ENCODE assay signal across 8 mouse cellular contexts in genomic region chr9:114092188-114092587, GRCm38 (mm10). TPM values are rescaled to one million over a fixed set of nuclear protein-coding genes. Genes with fewer than 3 reads are reported as not detected.
DNase-seq lines count a peak whose midpoint lies in the region; ATAC-seq lines count a peak whose summit lies in the region.
"Not testable (repeated sequence)": the region's sequence is repeated elsewhere in the genome, so short reads cannot be mapped to it uniquely, and the experiment has no call there.

No protein-coding gene starts in this region.

- DNase-seq in NIH3T3 (ENCODE audit: low read depth), result peak; percentile 14
- peak; percentile 82 for DNase-seq in embryo, embryonic 10.5 days (ENCODE audit: low spot score)
- peak; percentile 66 for DNase-seq in forebrain, embryonic 14.5 days (ENCODE audit: low spot score)
- DNase-seq in induced T-regulatory cell, adult 2 months (ENCODE audit: low read depth), result peak; percentile 39
- DNase-seq in layer of hippocampus, postnatal 10 days (ENCODE audit: low spot score in 2 of 2), result peak; percentile 23 to 40
- DNase-seq in neural tube, embryonic 10.5 days (ENCODE audit: extremely low spot score, low spot score), result peak; percentile 62
- DNase-seq in thymus, postnatal 0 days (ENCODE audit: low spot score), result peak; percentile 27

- not testable (repeated sequence) for H3K4me3 ChIP-seq in forebrain, embryonic 14.5 days (ENCODE audit: low read depth, low read length); lung, embryonic 16.5 days (ENCODE audit: low read length)

- not testable (repeated sequence) for H3K4me1 ChIP-seq in forebrain, embryonic 14.5 days (ENCODE audit: control insufficient read depth, insufficient read depth, low read length); lung, embryonic 16.5 days (replicated peaks; ENCODE audit: control insufficient read depth, insufficient read depth, low read length)

- not testable (repeated sequence) for H3K27ac ChIP-seq in forebrain, embryonic 14.5 days (ENCODE audit: low read depth, low read length); lung, embryonic 16.5 days (ENCODE audit: low read length)

- H3K9me3 ChIP-seq in forebrain, embryonic 14.5 days (replicated peaks; ENCODE audit: control insufficient read depth, low read length); lung, embryonic 16.5 days (ENCODE audit: control insufficient read depth, low read length): not testable (repeated sequence)

- H3K4me2 ChIP-seq in forebrain, embryonic 14.5 days (ENCODE audit: low read length); lung, embryonic 16.5 days (ENCODE audit: low read depth, low read length): not testable (repeated sequence)

- not testable (repeated sequence) for H3K9ac ChIP-seq in forebrain, embryonic 14.5 days (ENCODE audit: low read length); lung, embryonic 16.5 days (ENCODE audit: low read length)

- not testable (repeated sequence) for H3K36me3 ChIP-seq in forebrain, embryonic 14.5 days (ENCODE audit: control insufficient read depth, insufficient read depth, low read length); lung, embryonic 16.5 days (ENCODE audit: control insufficient read depth, insufficient read depth, low read length)

- 8% methylated on average over 9 of the region's 9 CpGs for WGBS in forebrain, embryonic 14.5 days
- WGBS in lung, embryonic 16.5 days, result 13% methylated on average over 9 of the region's 9 CpGs

- H3K27me3 ChIP-seq in forebrain, embryonic 14.5 days (replicated peaks; ENCODE audit: control insufficient read depth, insufficient read depth, low read length); lung, embryonic 16.5 days (ENCODE audit: control insufficient read depth, insufficient read depth, low read depth, low read length): not testable (repeated sequence)

- peak; percentile 48; the same call in 1 of the 2 replicates for ATAC-seq in forebrain, embryonic 14.5 days
- ATAC-seq in lung, embryonic 16.5 days (ENCODE audit: low read depth), result peak; percentile 61; the same call in 1 of the 2 replicates

RNA-seq across cellular contexts. Expression of gene Susd5, which starts 35.2 kb away (rescaled TPM):
- polyA plus RNA-seq in forebrain, embryonic 14.5 days (2014; fragmentation: Nextera tagmentation; extraction: Ambion mirVana), result 0.05 TPM in 1 of 2 replicates, not detected in the other
- total RNA-seq in layer of hippocampus, postnatal 10 days (2021), result 1 to 10 TPM; 1.6 to 2.3 TPM
- 1.2 and 1.3 TPM in 2 replicates for polyA plus RNA-seq in lung, embryonic 16.5 days (2015; fragmentation: Nextera tagmentation; extraction: Ambion mirVana)
- polyA plus RNA-seq in thymus, postnatal 0 days (2015; fragmentation: Nextera tagmentation; extraction: Ambion mirVana), result 0.09 TPM in 1 of 2 replicates, not detected in the other

RNA-seq across cellular contexts. Expression of gene Fbxl2, which starts 46.2 kb away (rescaled TPM):
- polyA plus RNA-seq in forebrain, embryonic 14.5 days (2014; fragmentation: Nextera tagmentation; extraction: Ambion mirVana), result 22.0 and 23.7 TPM in 2 replicates
- 10 to 100 TPM; 29.9 to 31.9 TPM for total RNA-seq in layer of hippocampus, postnatal 10 days (2021)
- polyA plus RNA-seq in lung, embryonic 16.5 days (2015; fragmentation: Nextera tagmentation; extraction: Ambion mirVana), result 3.6 and 4.4 TPM in 2 replicates
- 1.6 and 2.1 TPM in 2 replicates for polyA plus RNA-seq in thymus, postnatal 0 days (2015; fragmentation: Nextera tagmentation; extraction: Ambion mirVana)

Comparison
In these comparisons a context has a peak if more than half of its experiments do, and no peak if none do; other contexts are left out.
1. DNase-seq: peak in every context shown above with its lines; median percentile 82 in embryo, embryonic 10.5 days; 66 in forebrain, embryonic 14.5 days; 62 in neural tube, embryonic 10.5 days; 39 in induced T-regulatory cell, adult 2 months; 32 in layer of hippocampus, postnatal 10 days; 27 in thymus, postnatal 0 days; 14 in NIH3T3.